Mouse (Mus musculus) G1E (cell line): ENCODE results near the gene Arhgap6. TPM values are rescaled to one million over a fixed set of nuclear protein-coding genes. Genes with fewer than 3 reads are reported as not detected.

ENCODE experiments used
- ATAC-seq: 2 replicates; pipeline ENCODE4 v1.8.0; 2016; ENCODE audit warnings: mild to moderate bottlenecking; ENCODE audit not compliant: insufficient number of reproducible peaks, poor library complexity, low FRiP score, severe bottlenecking; ENCODE audit errors: extremely low read depth
- DNase-seq: peaks from one replicate; pipeline ENCODE4 v3.0.0; 2012; ENCODE audit warnings: low spot score
- H3K27me3 ChIP-seq: 2 replicates; pipeline ENCODE4 v1.6.1; 2012; ENCODE audit warnings: mild to moderate bottlenecking, low read length, inconsistent platforms; ENCODE audit not compliant: insufficient read depth
- H3K36me3 ChIP-seq: replicated peaks from 2 replicates; pipeline ENCODE3; 2012; ENCODE audit warnings: mild to moderate bottlenecking, inconsistent platforms
- H3K4me1 ChIP-seq: 2 replicates; pipeline ENCODE4 v1.6.1; 2012; ENCODE audit warnings: low read depth, low read length, inconsistent platforms, mixed read lengths; ENCODE audit not compliant: insufficient read depth
- H3K4me3 ChIP-seq: 2 replicates; pipeline ENCODE4 v1.5.1; 2012; ENCODE audit warnings: low read depth, mild to moderate bottlenecking, inconsistent platforms, low read length, moderate library complexity, mixed read lengths
- H3K9me3 ChIP-seq: replicated peaks from 2 replicates; pipeline ENCODE4 v1.6.1; 2012; ENCODE audit warnings: inconsistent platforms
- CTCF ChIP-seq: IDR thresholded peaks from 2 replicates; pipeline ENCODE4 v1.5.1; 2012; ENCODE audit warnings: low read depth, low read length, inconsistent platforms, mixed read lengths
- GATA1 ChIP-seq: IDR thresholded peaks from 2 replicates; pipeline ENCODE4 v1.6.1; 2012; ENCODE audit warnings: borderline replicate concordance, low read length, inconsistent platforms, mixed read lengths
- GATA2 ChIP-seq: IDR thresholded peaks from 2 replicates; pipeline ENCODE4 v1.6.1; 2012; ENCODE audit warnings: low read depth, low read length, inconsistent platforms, borderline replicate concordance
- POLR2AphosphoS5 ChIP-seq: IDR thresholded peaks from 2 replicates; pipeline ENCODE4 v1.6.1; 2012; ENCODE audit warnings: low read depth, low read length, inconsistent platforms; ENCODE audit not compliant: insufficient replicate concordance
- TAL1 ChIP-seq: conservative IDR thresholded peaks from 2 replicates; pipeline ENCODE4 v1.6.1; 2012; ENCODE audit warnings: low read depth, low read length, inconsistent platforms, mixed read lengths
- polyA plus RNA-seq: library from polyadenylated mRNA; stranded (reverse); fragments of >175 nt; gene quantifications from 2 replicates; pipeline ENCODE4 v1.2.3, GENCODE M21; 2012
- total RNA-seq, 2 experiments: library from RNA; stranded (forward) in 1 of 2; stranded (reverse) in 1 of 2; fragments of 200-1000 nt in 1 of 2; fragments of >200 nt in 1 of 2; fragmentation: Nextera tagmentation in 1 of 2; gene quantifications; 2 replicates each; pipeline ENCODE4 v1.2.3; 2014 to 2017

The Arhgap6 gene
- total and polyA plus RNA-seq, 3 experiments: 25.8 to 75.3 (median 54.9) TPM

- TF ChIP-seq GATA1 (no peak), TAL1 (no peak)
- Histone ChIP-seq H3K9me3 (no peaks in the 10 kb centered on the region), H3K27me3 (no peaks in the 10 kb centered on the region), H3K36me3 (peaks cover 7% of the 10 kb centered on the region), H3K4me3 (no peak overlapping the region), H3K4me1 (peaks cover 2% of the 10 kb centered on the region)
- DNase-seq: no peak
- no peak for ATAC-seq
These were observed 531.2 kb downstream of the Arhgap6 start for GRCm38 (mm10) chrX:169325929-169326595.

DNA sequence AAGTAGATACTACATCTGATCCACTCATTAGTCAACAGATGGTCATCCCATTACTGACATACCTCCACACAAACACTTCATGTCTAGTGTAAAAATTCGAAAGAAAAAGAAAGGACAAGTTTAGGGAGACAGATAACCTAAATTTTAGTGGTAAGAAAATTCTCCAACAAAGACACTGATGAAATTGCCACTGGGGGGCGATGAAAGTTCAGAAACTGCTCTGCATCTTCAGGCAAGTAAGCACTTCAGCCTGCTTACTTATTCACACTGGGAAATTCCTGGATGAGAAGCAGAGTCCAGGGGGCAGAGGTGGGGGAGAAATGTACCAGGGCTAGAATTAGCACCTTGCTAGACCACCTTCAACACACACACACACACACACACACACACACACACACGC lies 537.4 kb downstream of the Arhgap6 start:
- DNase-seq: no peak
- ATAC-seq: no peak
- H3K27me3 ChIP-seq: no peaks in the 10 kb centered on the region
- H3K9me3 ChIP-seq: no peaks in the 10 kb centered on the region
- H3K4me1 ChIP-seq: no peaks in the 10 kb centered on the region
- H3K4me3 ChIP-seq: no peak overlapping the region
- H3K36me3 ChIP-seq: peaks cover 3% of the 10 kb centered on the region
- TF ChIP-seq TAL1 (no peak), GATA1 (no peak), CTCF (no peak), POLR2AphosphoS5 (no peak), GATA2 (no peak)

- no peaks in the 10 kb centered on the region for H3K9me3 ChIP-seq
- ATAC-seq (no peak), DNase-seq (no peak)
- H3K36me3 ChIP-seq: no peaks in the 10 kb centered on the region
- TF ChIP-seq CTCF (no peak), TAL1 (no peak), GATA2 (no peak), GATA1 (no peak), POLR2AphosphoS5 (no peak)
- no peaks in the 10 kb centered on the region for H3K4me1 ChIP-seq
- no peaks in the 10 kb centered on the region for H3K27me3 ChIP-seq
- H3K4me3 ChIP-seq: no peak overlapping the region
These were observed 542.7 kb downstream of the Arhgap6 start for GRCm38 (mm10) chrX:169337559-169337958.

DNA sequence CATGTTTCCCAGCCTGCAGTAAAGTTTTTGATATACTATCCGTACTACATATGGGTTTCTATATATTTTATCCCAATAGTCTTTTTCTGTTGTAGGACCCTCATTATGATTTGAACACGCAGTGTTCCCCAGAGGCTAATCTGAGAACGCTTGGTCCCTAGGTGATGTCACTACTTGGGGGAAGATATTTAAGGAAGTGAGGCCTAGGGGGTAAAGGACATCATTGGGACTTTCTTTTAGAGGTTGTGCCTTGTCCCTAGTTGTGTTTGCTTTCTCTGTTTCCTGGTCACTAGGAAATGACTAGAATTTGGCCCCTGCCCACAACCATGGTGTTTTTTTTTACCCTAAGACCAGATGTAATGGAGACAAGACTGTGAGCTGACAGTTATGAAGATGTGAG lies 543.3 kb downstream of the Arhgap6 start:
- TF ChIP-seq POLR2AphosphoS5: no peak
- no peak for TF ChIP-seq CTCF
- TF ChIP-seq TAL1: no peak
- no peak for TF ChIP-seq GATA1
- no peak for TF ChIP-seq GATA2

More for the DNA sequence above, 543.3 kb downstream of the Arhgap6 start:
- ATAC-seq: no peak
- Histone ChIP-seq H3K27me3 (no peaks in the 10 kb centered on the region), H3K36me3 (no peaks in the 10 kb centered on the region), H3K4me1 (no peaks in the 10 kb centered on the region), H3K9me3 (no peaks in the 10 kb centered on the region), H3K4me3 (no peak overlapping the region)
- DNase-seq: no peak

Other genes with a start within 250 kb of the Arhgap6 start
- not detected in 2 replicates for gene Frmpd4, start 217.9 kb upstream of the Arhgap6 start, total RNA-seq (2014; fragmentation: Nextera tagmentation)
- under 0.01 TPM in 1 of 2 replicates, not detected in the other for gene Frmpd4, start 217.9 kb upstream of the Arhgap6 start, total RNA-seq (2017)
- gene Frmpd4, start 217.9 kb upstream of the Arhgap6 start, polyA plus RNA-seq: not detected in 2 replicates
- 86.3 and 103 TPM in 2 replicates for gene Msl3, start 121.2 kb upstream of the Arhgap6 start, total RNA-seq (2014; fragmentation: Nextera tagmentation)
- 95.0 and 113 TPM in 2 replicates for gene Msl3, start 121.2 kb upstream of the Arhgap6 start, total RNA-seq (2017)
- gene Msl3, start 121.2 kb upstream of the Arhgap6 start, polyA plus RNA-seq: 12.4 and 18.1 TPM in 2 replicates